Comparison of ENCODE assay signal across 8 mouse cellular contexts in the genomic region with DNA sequence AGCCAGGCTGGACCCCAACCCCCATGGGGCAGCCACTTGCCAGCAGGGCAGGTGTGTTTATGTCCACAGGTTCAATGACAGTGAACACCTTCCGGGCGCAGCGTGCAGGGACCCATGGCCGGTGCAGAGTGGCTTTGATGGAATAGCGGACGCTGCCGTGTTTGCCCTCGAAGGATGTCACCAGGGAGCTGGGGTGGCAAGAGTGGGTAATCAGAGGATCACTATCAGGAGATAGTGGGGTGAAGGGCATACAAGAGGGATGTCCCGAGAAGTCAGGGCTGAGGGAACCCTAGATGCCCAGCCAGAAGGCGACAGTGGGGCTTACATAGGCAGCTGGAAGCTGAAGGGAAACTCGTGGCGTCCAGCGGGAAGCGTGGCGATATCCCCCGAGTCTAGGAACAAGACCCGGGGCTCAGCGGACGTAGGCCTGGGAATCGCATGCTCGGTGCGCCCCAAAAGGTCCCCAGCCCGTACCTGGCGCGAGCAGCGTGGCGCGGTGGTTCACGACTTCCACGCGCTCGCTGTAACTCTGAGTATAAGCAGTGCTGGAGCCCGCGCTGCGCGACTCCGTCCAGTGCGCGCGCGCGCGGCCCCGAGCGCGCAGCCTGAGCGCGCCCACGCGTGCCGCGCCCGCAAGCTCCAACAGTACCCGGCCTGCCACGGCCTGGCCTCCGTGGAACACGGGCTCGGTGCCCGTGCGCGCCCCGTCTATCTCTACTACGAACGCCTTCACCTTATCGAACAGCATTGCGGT. TPM values are rescaled to one million over a fixed set of nuclear protein-coding genes. Genes with fewer than 3 reads are reported as not detected.
DNase-seq lines count a peak whose midpoint lies in the region; ATAC-seq and TF ChIP-seq lines count a peak whose summit lies in the region.

No protein-coding gene starts in this region.

- peak overlapping the region; percentile 69 for H3K4me3 ChIP-seq in hindbrain, embryonic 10.5 days
- peak overlapping the region; percentile 77 for H3K4me3 ChIP-seq in lung, embryonic 15.5 days
- peak overlapping the region; percentile 71 for H3K4me3 ChIP-seq in stomach, postnatal 0 days (ENCODE audit: low read depth, low read length)

- peak; percentile 46 for ATAC-seq in lung, embryonic 15.5 days (ENCODE audit: borderline replicate concordance, extremely low read depth, low FRiP score, low TSS enrichment)
- ATAC-seq in stomach, postnatal 0 days (ENCODE audit: low FRiP score, low TSS enrichment), result peak; percentile 41

- peak overlapping the region; percentile 89 for H3K4me2 ChIP-seq in lung, embryonic 15.5 days
- peak overlapping the region; percentile 93 for H3K4me2 ChIP-seq in stomach, postnatal 0 days (replicated peaks; ENCODE audit: low read depth)

- peak overlapping the region; percentile 77 for H3K9ac ChIP-seq in lung, embryonic 15.5 days
- peak overlapping the region; percentile 87 for H3K9ac ChIP-seq in stomach, postnatal 0 days (ENCODE audit: low read length)

- peaks cover 13% of the 10 kb centered on the region for H3K27me3 ChIP-seq in hindbrain, embryonic 10.5 days (ENCODE audit: insufficient read depth, poor library complexity, severe bottlenecking)
- no peaks in the 10 kb centered on the region for H3K27me3 ChIP-seq in lung, embryonic 15.5 days
- H3K27me3 ChIP-seq in stomach, postnatal 0 days (ENCODE audit: control insufficient read depth, insufficient read depth, low read length), result no peaks in the 10 kb centered on the region

- no peak for TF ChIP-seq EP300 in stomach, postnatal 0 days (optimal IDR thresholded peaks at IDR 0.05)

- H3K36me3 ChIP-seq in hindbrain, embryonic 10.5 days, result peaks cover 27% of the 10 kb centered on the region
- H3K36me3 ChIP-seq in lung, embryonic 15.5 days, result no peaks in the 10 kb centered on the region
- no peaks in the 10 kb centered on the region; the same call in 1 of the 2 replicates for H3K36me3 ChIP-seq in stomach, postnatal 0 days (ENCODE audit: control insufficient read depth, insufficient read depth, low read length)

- 3% methylated on average over 66 of the region's 66 CpGs for WGBS in hindbrain, embryonic 10.5 days
- WGBS in lung, embryonic 15.5 days, result 2% methylated on average over 66 of the region's 66 CpGs
- 2% methylated on average over 57 of the region's 66 CpGs for WGBS in stomach, postnatal 0 days

- peak overlapping the region; percentile 92 for H3K27ac ChIP-seq in hindbrain, embryonic 10.5 days
- H3K27ac ChIP-seq in lung, embryonic 15.5 days, result peak overlapping the region; percentile 91
- peak overlapping the region; percentile 97 for H3K27ac ChIP-seq in stomach, postnatal 0 days (replicated peaks)

- peaks cover 34% of the 10 kb centered on the region for H3K4me1 ChIP-seq in hindbrain, embryonic 10.5 days (replicated peaks)
- peaks cover 18% of the 10 kb centered on the region for H3K4me1 ChIP-seq in lung, embryonic 15.5 days
- H3K4me1 ChIP-seq in stomach, postnatal 0 days (replicated peaks; ENCODE audit: control insufficient read depth, insufficient read depth), result 0 out of 2 replicates have a peak, but pooled peaks cover 3% of the 10 kb centered on the region

- H3K9me3 ChIP-seq in hindbrain, embryonic 10.5 days, result no peaks in the 10 kb centered on the region
- H3K9me3 ChIP-seq in lung, embryonic 15.5 days, result no peaks in the 10 kb centered on the region
- no peaks in the 10 kb centered on the region for H3K9me3 ChIP-seq in stomach, postnatal 0 days (ENCODE audit: control insufficient read depth, low read length)

- peak; percentile 65 for DNase-seq in embryo, embryonic 11 days
- no peak for DNase-seq in embryo, embryonic 10.5 days (ENCODE audit: low spot score)
- DNase-seq in urinary bladder, postnatal 25 days (ENCODE audit: low spot score), result peak; percentile 19
- no peak for DNase-seq in urinary bladder, adult 18-20 months (ENCODE audit: low spot score in 2 of 2)
- DNase-seq in hindbrain, embryonic 10.5 days (ENCODE audit: low spot score), result peak; percentile 45
- DNase-seq in stomach, postnatal 0 days (ENCODE audit: low spot score), result peak; percentile 42
- DNase-seq in urinary bladder, postnatal 36 days (ENCODE audit: low spot score in 2 of 2), result no peak

- TF ChIP-seq CTCF in stomach, postnatal 0 days (IDR thresholded peaks at IDR 0.05; ENCODE audit: low read depth), result no peak

RNA-seq across cellular contexts. Expression of a gene that starts 0.7 kb away (rescaled TPM):
- 7.3 and 8.7 TPM in 2 replicates for polyA plus RNA-seq in hindbrain, embryonic 10.5 days (2016; fragmentation: Nextera tagmentation; extraction: Ambion mirVana)
- 4.5 and 5.5 TPM in 2 replicates for polyA plus RNA-seq in lung, embryonic 15.5 days (2015; fragmentation: Nextera tagmentation; extraction: Ambion mirVana)
- polyA plus RNA-seq in stomach, postnatal 0 days (2015; fragmentation: Nextera tagmentation; extraction: Ambion mirVana), result 6.6 and 6.8 TPM in 2 replicates

RNA-seq across cellular contexts. Expression of a gene that starts 24.2 kb away (rescaled TPM):
- 6.2 and 19.3 TPM in 2 replicates for polyA plus RNA-seq in hindbrain, embryonic 10.5 days (2016; fragmentation: Nextera tagmentation; extraction: Ambion mirVana)
- polyA plus RNA-seq in lung, embryonic 15.5 days (2015; fragmentation: Nextera tagmentation; extraction: Ambion mirVana), result 1.2 TPM in 2 replicates
- 0.64 and 0.72 TPM in 2 replicates for polyA plus RNA-seq in stomach, postnatal 0 days (2015; fragmentation: Nextera tagmentation; extraction: Ambion mirVana)

RNA-seq across cellular contexts. Expression of a gene that starts 30.6 kb away (rescaled TPM):
- polyA plus RNA-seq in hindbrain, embryonic 10.5 days (2016; fragmentation: Nextera tagmentation; extraction: Ambion mirVana), result 0.05 TPM in 1 of 2 replicates, not detected in the other
- polyA plus RNA-seq in lung, embryonic 15.5 days (2015; fragmentation: Nextera tagmentation; extraction: Ambion mirVana), result 0.16 and 0.27 TPM in 2 replicates
- 0.19 and 0.29 TPM in 2 replicates for polyA plus RNA-seq in stomach, postnatal 0 days (2015; fragmentation: Nextera tagmentation; extraction: Ambion mirVana)

RNA-seq across cellular contexts. Expression of a gene that starts 34.0 kb away (rescaled TPM):
- polyA plus RNA-seq in hindbrain, embryonic 10.5 days (2016; fragmentation: Nextera tagmentation; extraction: Ambion mirVana), result 11.4 and 18.2 TPM in 2 replicates
- 13.6 and 15.8 TPM in 2 replicates for polyA plus RNA-seq in lung, embryonic 15.5 days (2015; fragmentation: Nextera tagmentation; extraction: Ambion mirVana)
- polyA plus RNA-seq in stomach, postnatal 0 days (2015; fragmentation: Nextera tagmentation; extraction: Ambion mirVana), result 5.6 and 5.7 TPM in 2 replicates

RNA-seq across cellular contexts. Expression of a gene that starts 34.9 kb away (rescaled TPM):
- polyA plus RNA-seq in hindbrain, embryonic 10.5 days (2016; fragmentation: Nextera tagmentation; extraction: Ambion mirVana), result 172 and 182 TPM in 2 replicates
- 112 and 118 TPM in 2 replicates for polyA plus RNA-seq in lung, embryonic 15.5 days (2015; fragmentation: Nextera tagmentation; extraction: Ambion mirVana)
- polyA plus RNA-seq in stomach, postnatal 0 days (2015; fragmentation: Nextera tagmentation; extraction: Ambion mirVana), result 73.2 and 74.1 TPM in 2 replicates

Comparison
In these comparisons a context has a peak if more than half of its experiments do, and no peak if none do; other contexts are left out.
1. DNase-seq: peak in embryo, embryonic 11 days (single experiment), urinary bladder, postnatal 25 days (single experiment), hindbrain, embryonic 10.5 days (single experiment) and stomach, postnatal 0 days (single experiment); none in embryo, embryonic 10.5 days (single experiment), urinary bladder, adult 18-20 months (0 of 2) and urinary bladder, postnatal 36 days (0 of 2).
2. Peak in every context shown above with its lines, with median percentiles within 50 percentile points of each other: H3K27ac ChIP-seq and H3K4me3 ChIP-seq.